Mouse (Mus musculus) lung, postnatal 10 days (tissue): ENCODE data around the gene Man2a1.

Experiments
- DNase-seq: peaks from one replicate; pipeline ENCODE4 v3.0.0; 2021

The Man2a1 gene

GRCm38 (mm10) chr17:64764175-64765122 lies 163.9 kb downstream of the Man2a1 start:
- no peak for DNase-seq

- DNase-seq, result no peak
Measured at GRCm38 (mm10) chr17:64765286-64765685, 164.8 kb downstream of the Man2a1 start.

GRCm38 (mm10) chr17:64766507-64766906 lies 166.0 kb downstream of the Man2a1 start:
- no peak for DNase-seq

- DNase-seq, result no peak
Measured at GRCm38 (mm10) chr17:64770277-64770676, 169.7 kb downstream of the Man2a1 start.

GRCm38 (mm10) chr17:64772611-64773010 lies 172.1 kb downstream of the Man2a1 start:
- peak; percentile 21 for DNase-seq

GRCm38 (mm10) chr17:64774218-64774617 lies 173.7 kb downstream of the Man2a1 start:
- DNase-seq, result no peak

- DNase-seq, result no peak
Measured at GRCm38 (mm10) chr17:64778300-64778699, 177.8 kb downstream of the Man2a1 start.

GRCm38 (mm10) chr17:64778756-64779155 lies 178.2 kb downstream of the Man2a1 start:
- DNase-seq, result no peak

GRCm38 (mm10) chr17:64780753-64781490 lies 180.4 kb downstream of the Man2a1 start:
- DNase-seq, result no peak

GRCm38 (mm10) chr17:64782307-64782706 lies 181.8 kb downstream of the Man2a1 start:
- peak; percentile 60 for DNase-seq

GRCm38 (mm10) chr17:64785961-64786360 lies 185.4 kb downstream of the Man2a1 start:
- no peak for DNase-seq

- DNase-seq, result no peak
Measured at GRCm38 (mm10) chr17:64788301-64788700, 187.8 kb downstream of the Man2a1 start.

- DNase-seq, result no peak
Measured at GRCm38 (mm10) chr17:64789175-64789574, 188.6 kb downstream of the Man2a1 start.

- DNase-seq, result no peak
Measured at GRCm38 (mm10) chr17:64792076-64792475, 191.5 kb downstream of the Man2a1 start.

GRCm38 (mm10) chr17:64792623-64793022 lies 192.1 kb downstream of the Man2a1 start:
- DNase-seq, result no peak

- no peak for DNase-seq
Measured at GRCm38 (mm10) chr17:64802168-64802955, 201.8 kb downstream of the Man2a1 start.

- DNase-seq, result no peak
Measured at GRCm38 (mm10) chr17:64802956-64803275, 202.4 kb downstream of the Man2a1 start.
